Mouse (Mus musculus): ENCODE data around the gene Itih5. TPM values are rescaled to one million over a fixed set of nuclear protein-coding genes. Genes with fewer than 3 reads are reported as not detected.

Itih5 gene
- polyA plus RNA-seq, 1 experiment from 2014 or later, result 22.5 TPM

GRCm38 (mm10) chr2:10195162-10195561 is 41.8 kb downstream of the Itih5 start:
- Histone ChIP-seq H3K4me3 (ENCODE audit: low read depth, low read length) (no peak overlapping the region), H3K36me3 (ENCODE audit: control insufficient read depth, insufficient read depth, low read length) (no peaks in the 10 kb centered on the region), H3K27me3 (replicated peaks; ENCODE audit: control insufficient read depth, insufficient read depth, low read length) (no peaks in the 10 kb centered on the region), H3K4me2 (ENCODE audit: low read depth, low read length) (no peak overlapping the region), H3K4me1 (ENCODE audit: control insufficient read depth, insufficient read depth, low read length) (no peaks in the 10 kb centered on the region), H3K9me3 (ENCODE audit: control insufficient read depth, low read length) (no peaks in the 10 kb centered on the region), H3K27ac (replicated peaks; ENCODE audit: low read depth, low read length) (no peak overlapping the region), H3K9ac (ENCODE audit: low read depth, low read length) (no peak overlapping the region)
- no peak for ATAC-seq (ENCODE audit: low read depth)
- DNase-seq (ENCODE audit: low spot score), result no peak
- 74% methylated on average over 3 of the region's 3 CpGs for WGBS

- no peaks in the 10 kb centered on the region for H3K27me3 ChIP-seq (replicated peaks; ENCODE audit: control insufficient read depth, insufficient read depth, low read length)
- no peak overlapping the region for H3K4me3 ChIP-seq (ENCODE audit: low read depth, low read length)
- no peaks in the 10 kb centered on the region for H3K9me3 ChIP-seq (ENCODE audit: control insufficient read depth, low read length)
- H3K4me2 ChIP-seq (ENCODE audit: low read depth, low read length), result no peak overlapping the region
- DNase-seq (ENCODE audit: low spot score) (peak; percentile 20), ATAC-seq (ENCODE audit: low read depth) (no peak)
- H3K9ac ChIP-seq (ENCODE audit: low read depth, low read length), result no peak overlapping the region
- WGBS, result 85% methylated on average over 2 of the region's 2 CpGs
- no peaks in the 10 kb centered on the region for H3K4me1 ChIP-seq (ENCODE audit: control insufficient read depth, insufficient read depth, low read length)
- H3K27ac ChIP-seq (replicated peaks; ENCODE audit: low read depth, low read length), result no peak overlapping the region
- no peaks in the 10 kb centered on the region for H3K36me3 ChIP-seq (ENCODE audit: control insufficient read depth, insufficient read depth, low read length)
Observed at GRCm38 (mm10) chr2:10199326-10199725, 46.0 kb downstream of the Itih5 start.

DNA sequence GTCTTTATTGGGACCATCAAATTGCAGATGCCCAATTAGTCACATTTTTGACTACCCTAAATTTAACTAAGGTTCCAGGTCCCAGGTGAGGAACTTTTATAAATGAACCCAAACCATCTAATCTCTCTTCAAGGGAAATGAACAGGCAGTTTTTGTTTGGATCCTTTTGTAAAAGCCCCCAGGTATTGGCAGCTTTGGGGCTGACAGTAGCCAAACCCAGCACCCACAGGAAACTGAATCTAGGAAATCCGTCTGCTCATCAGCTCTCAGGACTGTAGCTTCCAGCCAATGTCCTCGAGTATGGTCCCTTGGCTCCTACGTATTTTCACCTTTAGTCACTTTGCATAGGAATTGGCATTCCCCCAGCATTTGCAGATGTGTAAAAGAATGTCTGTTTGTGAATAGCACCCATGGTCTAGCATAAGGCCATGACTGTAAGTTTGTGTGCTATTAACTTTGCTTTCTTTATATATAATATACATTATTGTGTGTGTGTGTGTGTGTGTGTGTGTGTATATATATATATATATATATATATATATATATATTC is 47.4 kb downstream of the Itih5 start:
- Histone ChIP-seq H3K4me2 (ENCODE audit: low read depth, low read length) (no peak overlapping the region), H3K9ac (ENCODE audit: low read depth, low read length) (no peak overlapping the region), H3K4me3 (ENCODE audit: low read depth, low read length) (no peak overlapping the region), H3K27me3 (replicated peaks; ENCODE audit: control insufficient read depth, insufficient read depth, low read length) (no peaks in the 10 kb centered on the region), H3K36me3 (ENCODE audit: control insufficient read depth, insufficient read depth, low read length) (no peaks in the 10 kb centered on the region), H3K9me3 (ENCODE audit: control insufficient read depth, low read length) (no peaks in the 10 kb centered on the region), H3K27ac (replicated peaks; ENCODE audit: low read depth, low read length) (no peak overlapping the region), H3K4me1 (ENCODE audit: control insufficient read depth, insufficient read depth, low read length) (no peaks in the 10 kb centered on the region)
- WGBS, result 46% methylated on average over 3 of the region's 3 CpGs
- no peak for ATAC-seq (ENCODE audit: low read depth)
- no peak for DNase-seq (ENCODE audit: low spot score)

GRCm38 (mm10) chr2:10204301-10204700 is 50.9 kb downstream of the Itih5 start:
- no peak overlapping the region for H3K27ac ChIP-seq (replicated peaks; ENCODE audit: low read depth, low read length)
- DNase-seq (ENCODE audit: low spot score) (peak; percentile 70), ATAC-seq (ENCODE audit: low read depth) (peak; percentile 33; the same call in 1 of the 2 replicates)
- H3K9me3 ChIP-seq (ENCODE audit: control insufficient read depth, low read length), result no peaks in the 10 kb centered on the region
- H3K9ac ChIP-seq (ENCODE audit: low read depth, low read length), result no peak overlapping the region
- H3K36me3 ChIP-seq (ENCODE audit: control insufficient read depth, insufficient read depth, low read length), result no peaks in the 10 kb centered on the region
- 60% methylated on average over 3 of the region's 3 CpGs for WGBS
- no peak overlapping the region for H3K4me3 ChIP-seq (ENCODE audit: low read depth, low read length)
- no peaks in the 10 kb centered on the region for H3K4me1 ChIP-seq (ENCODE audit: control insufficient read depth, insufficient read depth, low read length)
- H3K27me3 ChIP-seq (replicated peaks; ENCODE audit: control insufficient read depth, insufficient read depth, low read length), result no peaks in the 10 kb centered on the region
- no peak overlapping the region for H3K4me2 ChIP-seq (ENCODE audit: low read depth, low read length)

DNA sequence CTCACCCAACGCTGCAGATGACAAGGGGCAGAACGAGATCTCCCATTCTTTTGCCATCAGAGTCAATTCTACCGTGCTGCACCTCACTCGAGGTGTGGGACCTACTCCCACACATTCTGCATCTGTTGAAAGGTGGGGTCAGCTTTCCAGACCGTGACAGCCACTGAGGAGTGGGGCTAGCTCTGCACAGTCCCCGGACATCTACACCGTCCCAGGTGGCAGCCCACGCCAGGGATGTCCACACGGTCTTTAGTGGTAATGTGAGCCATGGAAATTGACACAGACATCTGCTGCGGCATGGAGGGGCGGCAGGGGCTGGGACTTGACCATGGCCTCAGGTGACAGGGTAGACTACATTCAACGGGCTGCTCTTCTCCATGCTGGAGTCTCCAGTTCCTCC is 60.1 kb downstream of the Itih5 start:
- ATAC-seq (ENCODE audit: low read depth) (no peak), DNase-seq (ENCODE audit: low spot score) (no peak)
- no peak overlapping the region for H3K27ac ChIP-seq (replicated peaks; ENCODE audit: low read depth, low read length)
- 74% methylated on average over 12 of the region's 12 CpGs for WGBS
- no peak overlapping the region for H3K4me3 ChIP-seq (ENCODE audit: low read depth, low read length)
- no peaks in the 10 kb centered on the region for H3K9me3 ChIP-seq (ENCODE audit: control insufficient read depth, low read length)
- H3K36me3 ChIP-seq (ENCODE audit: control insufficient read depth, insufficient read depth, low read length), result no peaks in the 10 kb centered on the region
- H3K9ac ChIP-seq (ENCODE audit: low read depth, low read length), result no peak overlapping the region
- no peak overlapping the region for H3K4me2 ChIP-seq (ENCODE audit: low read depth, low read length)
- H3K4me1 ChIP-seq (ENCODE audit: control insufficient read depth, insufficient read depth, low read length), result 0 out of 2 replicates have a peak, but pooled peaks cover 3% of the 10 kb centered on the region
- H3K27me3 ChIP-seq (replicated peaks; ENCODE audit: control insufficient read depth, insufficient read depth, low read length), result no peaks in the 10 kb centered on the region

- ATAC-seq (ENCODE audit: low read depth) (no peak), DNase-seq (ENCODE audit: low spot score) (no peak)
- Histone ChIP-seq H3K9ac (ENCODE audit: low read depth, low read length) (no peak overlapping the region), H3K4me3 (ENCODE audit: low read depth, low read length) (no peak overlapping the region), H3K4me2 (ENCODE audit: low read depth, low read length) (no peak overlapping the region), H3K9me3 (ENCODE audit: control insufficient read depth, low read length) (no peaks in the 10 kb centered on the region), H3K36me3 (ENCODE audit: control insufficient read depth, insufficient read depth, low read length) (no peaks in the 10 kb centered on the region), H3K27me3 (replicated peaks; ENCODE audit: control insufficient read depth, insufficient read depth, low read length) (no peaks in the 10 kb centered on the region), H3K4me1 (ENCODE audit: control insufficient read depth, insufficient read depth, low read length) (0 out of 2 replicates have a peak, but pooled peaks cover 3% of the 10 kb centered on the region), H3K27ac (replicated peaks; ENCODE audit: low read depth, low read length) (no peak overlapping the region)
- 72% methylated on average over 7 of the region's 7 CpGs for WGBS
Observed at GRCm38 (mm10) chr2:10215876-10216565, 62.6 kb downstream of the Itih5 start.

- H3K27ac ChIP-seq (replicated peaks; ENCODE audit: low read depth, low read length), result no peak overlapping the region
- H3K27me3 ChIP-seq (replicated peaks; ENCODE audit: control insufficient read depth, insufficient read depth, low read length), result no peaks in the 10 kb centered on the region
- H3K36me3 ChIP-seq (ENCODE audit: control insufficient read depth, insufficient read depth, low read length), result no peaks in the 10 kb centered on the region
- no peaks in the 10 kb centered on the region for H3K9me3 ChIP-seq (ENCODE audit: control insufficient read depth, low read length)
- H3K9ac ChIP-seq (ENCODE audit: low read depth, low read length), result no peak overlapping the region
- ATAC-seq (ENCODE audit: low read depth), result peak; percentile 72; the same call in 1 of the 2 replicates
- H3K4me3 ChIP-seq (ENCODE audit: low read depth, low read length), result no peak overlapping the region
- WGBS, result 40% methylated on average over 7 of the region's 7 CpGs
- H3K4me1 ChIP-seq (ENCODE audit: control insufficient read depth, insufficient read depth, low read length), result 0 out of 2 replicates have a peak, but pooled peaks cover 3% of the 10 kb centered on the region
- DNase-seq (ENCODE audit: low spot score), result peak; percentile 68
- no peak overlapping the region for H3K4me2 ChIP-seq (ENCODE audit: low read depth, low read length)
Observed at GRCm38 (mm10) chr2:10216566-10217247, 63.3 kb downstream of the Itih5 start.

DNA sequence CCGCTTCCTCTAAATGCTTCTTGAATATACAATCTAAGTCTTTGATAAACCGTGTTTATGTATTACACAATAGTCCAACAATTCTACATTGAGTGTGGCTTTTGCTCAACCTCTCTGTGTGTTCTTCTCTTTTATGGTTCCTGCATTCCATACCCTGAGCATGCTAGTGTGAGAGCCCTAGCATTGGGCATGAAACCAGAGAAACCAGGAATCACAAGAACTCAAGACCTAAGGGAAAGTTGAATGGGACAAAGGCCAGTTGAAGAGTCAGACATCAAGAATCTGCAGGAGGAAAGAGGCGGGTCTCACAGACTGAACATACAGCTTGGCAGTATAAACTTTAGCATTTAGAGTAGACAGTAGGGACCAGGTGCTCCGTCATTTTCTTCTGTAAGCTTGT is 68.5 kb downstream of the Itih5 start:
- Histone ChIP-seq H3K4me2 (ENCODE audit: low read depth, low read length) (no peak overlapping the region), H3K9me3 (ENCODE audit: control insufficient read depth, low read length) (no peaks in the 10 kb centered on the region), H3K27me3 (replicated peaks; ENCODE audit: control insufficient read depth, insufficient read depth, low read length) (no peaks in the 10 kb centered on the region), H3K4me3 (ENCODE audit: low read depth, low read length) (no peak overlapping the region), H3K27ac (replicated peaks; ENCODE audit: low read depth, low read length) (no peak overlapping the region), H3K9ac (ENCODE audit: low read depth, low read length) (no peak overlapping the region), H3K36me3 (ENCODE audit: control insufficient read depth, insufficient read depth, low read length) (no peaks in the 10 kb centered on the region), H3K4me1 (ENCODE audit: control insufficient read depth, insufficient read depth, low read length) (no peaks in the 10 kb centered on the region)
- no peak for ATAC-seq (ENCODE audit: low read depth)
- DNase-seq (ENCODE audit: low spot score), result no peak
- WGBS, result 83% methylated on average over 4 of the region's 4 CpGs

Data from embryonic facial prominence, embryonic 14.5 days (tissue).